Mouse (Mus musculus) liver, postnatal 0 days (tissue): ENCODE measurements around the gene Dysf. TPM values are rescaled to one million over a fixed set of nuclear protein-coding genes. Genes with fewer than 3 reads are reported as not detected.

Experiments
- ATAC-seq: fragments of 200-750 bp; cut with Nextera tagmentation; 2 replicates; pipeline ENCODE4 v1.8.0; 2017; ENCODE audit warnings: mild to moderate bottlenecking, moderate library complexity
- DNase-seq: peaks from one replicate; pipeline ENCODE4 v3.0.0-alpha.2; 2016
- H3K27ac ChIP-seq: fragments of 300-500 bp; sonication (generic); 2 replicates; pipeline ENCODE4 v1.5.1; 2014; ENCODE audit warnings: antibody characterized with exemption, moderate library complexity, mild to moderate bottlenecking, low read depth
- H3K27me3 ChIP-seq: fragments of 300-500 bp; sonication (generic); 2 replicates; pipeline ENCODE4 v1.6.1; 2014; ENCODE audit warnings: low read length, control low read depth, mixed read lengths; ENCODE audit not compliant: insufficient read depth
- H3K36me3 ChIP-seq: fragments of 300-500 bp; sonication (generic); replicated peaks from 2 replicates; pipeline ENCODE4 v1.6.1; 2014; ENCODE audit warnings: mild to moderate bottlenecking, control low read depth, low read length, moderate library complexity, mixed read lengths; ENCODE audit not compliant: insufficient read depth
- H3K4me1 ChIP-seq: fragments of 300-500 bp; sonication (generic); 2 replicates; pipeline ENCODE4 v1.6.1; 2014; ENCODE audit warnings: antibody characterized with exemption, mild to moderate bottlenecking, control low read depth; ENCODE audit not compliant: insufficient read depth
- H3K4me2 ChIP-seq: fragments of 300-500 bp; sonication (generic); 2 replicates; pipeline ENCODE4 v1.6.1; 2014; ENCODE audit warnings: low read depth, mild to moderate bottlenecking, low read length, moderate library complexity, mixed read lengths
- H3K4me3 ChIP-seq: fragments of 300-500 bp; sonication (generic); 2 replicates; pipeline ENCODE4 v1.5.1; 2014; ENCODE audit warnings: low read depth, low read length
- H3K9ac ChIP-seq: fragments of 300-500 bp; sonication (generic); replicated peaks from 2 replicates; pipeline ENCODE4 v1.6.1; 2014; ENCODE audit warnings: mild to moderate bottlenecking, moderate library complexity
- H3K9me3 ChIP-seq: fragments of 300-500 bp; sonication (generic); 2 replicates; pipeline ENCODE4 v1.6.1; 2016; ENCODE audit warnings: mild to moderate bottlenecking, control low read depth, low read length, mixed read lengths
- CTCF ChIP-seq: sonication (generic); IDR thresholded peaks from 2 replicates; pipeline ENCODE4 v1.5.1; 2016; ENCODE audit warnings: antibody characterized with exemption, low read depth
- EP300 ChIP-seq: IDR thresholded peaks from 2 replicates; pipeline ENCODE4 v1.6.1; 2016; ENCODE audit warnings: antibody characterized with exemption, low read depth, mild to moderate bottlenecking
- whole genome bisulfite sequencing: fragments of 180-500 bp; shearing (Covaris S2); extraction: QIAGEN DNeasy Blood & Tissue Kit; methylation state at CpG from one replicate; pipeline ENCODE4 v1.1.7; 2014; ENCODE audit not compliant: insufficient replicate concordance; 5-methylcytosine and 5-hydroxymethylcytosine counted together
- polyA plus RNA-seq: library from polyadenylated mRNA; unstranded; fragments of >200 nt; fragmentation: Nextera tagmentation; extraction: Ambion mirVana; gene quantifications from 2 replicates; pipeline ENCODE4 v1.2.1, GENCODE M21; 2015

Gene Dysf
- polyA plus RNA-seq, 1 experiment from 2014 or later = 2.7 TPM

GRCm38 (mm10) chr6:84057216-84057615, 48.8 kb downstream of the Dysf start:
- no peak for DNase-seq
- Histone ChIP-seq H3K4me3 (no peak overlapping the region), H3K36me3 (no peaks in the 10 kb centered on the region), H3K4me1 (no peaks in the 10 kb centered on the region), H3K9me3 (no peaks in the 10 kb centered on the region), H3K27ac (no peak overlapping the region), H3K9ac (no peak overlapping the region), H3K27me3 (0 out of 2 replicates have a peak, but pooled peaks cover 3% of the 10 kb centered on the region), H3K4me2 (no peak overlapping the region)
- 74% methylated on average over 8 of the region's 8 CpGs for WGBS
- TF ChIP-seq CTCF = no peak
- no peak for TF ChIP-seq EP300
- no peak for ATAC-seq

- H3K27me3 ChIP-seq = 0 out of 2 replicates have a peak, but pooled peaks cover 3% of the 10 kb centered on the region
- no peak overlapping the region for H3K4me3 ChIP-seq
- ATAC-seq = peak; percentile 59; the same call in 1 of the 2 replicates
- no peak overlapping the region for H3K27ac ChIP-seq
- H3K9ac ChIP-seq = no peak overlapping the region
- H3K36me3 ChIP-seq = no peaks in the 10 kb centered on the region
- H3K9me3 ChIP-seq = no peaks in the 10 kb centered on the region
- no peaks in the 10 kb centered on the region for H3K4me1 ChIP-seq
- H3K4me2 ChIP-seq = no peak overlapping the region
- TF ChIP-seq CTCF = no peak
- TF ChIP-seq EP300 = no peak
- peak; percentile 49 for DNase-seq
- WGBS = 53% methylated on average over 5 of the region's 5 CpGs
Measured at GRCm38 (mm10) chr6:84058671-84059141, 50.3 kb downstream of the Dysf start.

- H3K4me1 ChIP-seq = no peaks in the 10 kb centered on the region
- no peak overlapping the region for H3K27ac ChIP-seq
- H3K9ac ChIP-seq = no peak overlapping the region
- 47% methylated on average over 4 of the region's 4 CpGs for WGBS
- no peaks in the 10 kb centered on the region for H3K36me3 ChIP-seq
- no peak overlapping the region for H3K4me3 ChIP-seq
- no peaks in the 10 kb centered on the region for H3K9me3 ChIP-seq
- TF ChIP-seq EP300 (no peak), CTCF (no peak)
- H3K27me3 ChIP-seq = 0 out of 2 replicates have a peak, but pooled peaks cover 3% of the 10 kb centered on the region
- no peak overlapping the region for H3K4me2 ChIP-seq
- no peak for ATAC-seq
- no peak for DNase-seq
Measured at GRCm38 (mm10) chr6:84059771-84060414, 51.5 kb downstream of the Dysf start.

DNA sequence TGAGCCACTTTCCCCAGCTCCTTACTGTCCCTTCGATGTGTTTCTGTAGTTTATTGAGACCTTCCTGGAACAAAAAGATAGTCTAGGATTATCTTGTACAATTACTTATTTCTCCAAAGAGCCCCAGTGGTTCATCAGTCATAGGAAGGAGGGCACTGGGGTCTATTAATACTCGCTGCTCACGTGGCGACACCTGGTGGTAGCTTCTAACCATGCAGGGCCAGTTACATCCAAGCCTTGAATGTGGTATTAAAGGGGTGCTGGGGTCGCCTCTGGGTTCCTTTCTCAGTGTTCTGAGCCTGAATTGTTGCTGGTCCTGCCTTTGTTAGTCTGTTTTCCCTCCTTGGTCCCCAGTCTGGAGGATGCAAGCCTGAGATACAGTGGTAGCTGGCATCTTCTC, 52.9 kb downstream of the Dysf start:
- no peak overlapping the region for H3K4me2 ChIP-seq
- H3K36me3 ChIP-seq = no peaks in the 10 kb centered on the region
- DNase-seq (peak; percentile 71), ATAC-seq (no peak)
- WGBS = 4% methylated on average over 5 of the region's 5 CpGs
- H3K4me1 ChIP-seq = no peaks in the 10 kb centered on the region
- TF ChIP-seq CTCF (peak; percentile 88), EP300 (no peak)
- no peak overlapping the region for H3K4me3 ChIP-seq
- H3K9ac ChIP-seq = no peak overlapping the region
- 0 out of 2 replicates have a peak, but pooled peaks cover 3% of the 10 kb centered on the region for H3K27me3 ChIP-seq
- H3K27ac ChIP-seq = no peak overlapping the region
- H3K9me3 ChIP-seq = no peaks in the 10 kb centered on the region

DNA sequence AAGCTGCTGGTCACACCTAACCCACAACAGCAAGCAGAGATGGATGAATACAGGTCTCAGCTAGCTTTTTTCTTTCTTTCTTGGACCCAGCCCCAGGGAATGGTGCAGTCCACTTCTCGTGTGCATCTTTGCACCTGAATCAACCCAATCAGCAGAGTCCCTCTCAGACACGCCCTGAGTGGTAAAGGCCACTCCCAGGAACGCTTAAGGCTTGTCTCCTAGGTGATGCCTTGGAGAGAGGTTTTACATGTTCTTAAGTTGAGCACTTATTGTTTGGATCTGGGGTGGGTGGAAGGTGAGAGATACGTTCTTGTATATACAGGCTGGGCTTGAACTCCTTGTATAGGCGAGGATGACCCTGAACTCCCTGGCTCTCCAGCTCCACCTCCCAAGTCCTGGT, 54.2 kb downstream of the Dysf start:
- 0 out of 2 replicates have a peak, but pooled peaks cover 3% of the 10 kb centered on the region for H3K27me3 ChIP-seq
- WGBS = 58% methylated on average over 5 of the region's 5 CpGs

GRCm38 (mm10) chr6:84068236-84068635, 59.8 kb downstream of the Dysf start:
- no peak overlapping the region for H3K27ac ChIP-seq
- H3K36me3 ChIP-seq = 0 out of 2 replicates have a peak, but pooled peaks cover under 1% of the 10 kb centered on the region
- H3K4me3 ChIP-seq = no peak overlapping the region
- H3K4me2 ChIP-seq = no peak overlapping the region
- WGBS = 30% methylated on average over 5 of the region's 5 CpGs
- no peaks in the 10 kb centered on the region for H3K27me3 ChIP-seq
- no peak for ATAC-seq
- no peak for DNase-seq
- TF ChIP-seq CTCF (no peak), EP300 (no peak)
- H3K9me3 ChIP-seq = no peaks in the 10 kb centered on the region
- H3K9ac ChIP-seq = no peak overlapping the region
- no peaks in the 10 kb centered on the region for H3K4me1 ChIP-seq

More for the DNA sequence above, 54.2 kb downstream of the Dysf start:
- DNase-seq = no peak
- Histone ChIP-seq H3K4me3 (no peak overlapping the region), H3K9ac (no peak overlapping the region), H3K4me1 (no peaks in the 10 kb centered on the region), H3K36me3 (no peaks in the 10 kb centered on the region), H3K27ac (no peak overlapping the region), H3K9me3 (no peaks in the 10 kb centered on the region), H3K4me2 (no peak overlapping the region)
- TF ChIP-seq CTCF (no peak), EP300 (no peak)
- no peak for ATAC-seq
